Mouse (Mus musculus): Measurements from ENCODE around the gene Cd24a. TPM values are rescaled to one million over a fixed set of nuclear protein-coding genes. Genes with fewer than 3 reads are reported as not detected.

Cd24a gene
- polyA plus RNA-seq, 1 experiment from 2014 or later: 698 TPM

DNA sequence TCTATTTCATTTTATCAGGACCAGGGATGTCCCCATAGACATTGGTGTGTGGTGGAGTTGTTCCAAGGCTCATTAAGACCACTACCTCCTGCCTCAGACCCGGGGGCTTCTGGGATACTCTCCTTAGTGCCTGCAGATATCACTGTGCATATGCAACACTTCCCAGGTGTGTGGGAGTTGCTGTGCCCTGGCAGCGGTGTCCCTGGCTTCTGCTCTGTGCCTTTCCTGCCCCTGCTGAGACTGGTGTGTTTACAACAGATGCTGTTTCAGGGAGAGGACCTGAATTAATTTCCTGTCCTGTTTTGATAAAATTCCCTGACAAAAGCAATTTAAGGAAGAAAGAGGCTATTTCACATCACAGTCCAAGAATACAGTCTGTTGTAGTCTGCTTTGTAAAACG is 27.2 kb upstream of the Cd24a start:
- ATAC-seq (ENCODE audit: insufficient read depth, low FRiP score, low TSS enrichment): no peak
- Histone ChIP-seq H3K4me2 (ENCODE audit: low read depth) (no peak overlapping the region), H3K4me1 (ENCODE audit: control insufficient read depth, insufficient read depth, low read length) (no peaks in the 10 kb centered on the region), H3K9ac (ENCODE audit: low read length) (no peak overlapping the region), H3K27me3 (ENCODE audit: control insufficient read depth, insufficient read depth, low read length) (no peaks in the 10 kb centered on the region), H3K4me3 (ENCODE audit: low read depth, low read length) (no peak overlapping the region), H3K36me3 (ENCODE audit: control insufficient read depth, insufficient read depth, low read length) (no peaks in the 10 kb centered on the region), H3K9me3 (ENCODE audit: control insufficient read depth, low read length) (no peaks in the 10 kb centered on the region), H3K27ac (ENCODE audit: low read depth, low read length) (no peak overlapping the region)
- WGBS: 28% methylated on average over 3 of the region's 3 CpGs
- DNase-seq (ENCODE audit: low spot score): no peak

DNA sequence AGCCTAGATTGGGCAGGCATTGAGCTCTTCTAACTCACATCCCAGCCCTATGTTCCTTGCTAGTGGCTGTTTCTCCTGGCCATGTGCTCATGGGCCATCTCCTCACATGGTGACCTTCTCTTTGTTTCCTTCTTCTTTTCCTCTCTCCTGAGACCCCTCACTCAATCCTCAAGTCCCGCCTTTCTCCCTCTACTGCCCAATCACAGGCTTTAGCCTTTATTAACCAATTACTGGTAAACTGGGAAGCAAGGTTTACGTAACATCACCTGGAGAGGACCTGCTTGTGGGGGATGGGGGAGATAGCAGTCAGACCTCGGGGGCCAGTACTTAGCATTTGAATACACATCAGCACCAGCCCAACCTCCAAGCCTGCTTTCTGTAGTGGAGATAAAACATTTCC is 26.7 kb upstream of the Cd24a start:
- Histone ChIP-seq H3K4me2 (ENCODE audit: low read depth) (no peak overlapping the region), H3K4me1 (ENCODE audit: control insufficient read depth, insufficient read depth, low read length) (no peaks in the 10 kb centered on the region), H3K9me3 (ENCODE audit: control insufficient read depth, low read length) (no peaks in the 10 kb centered on the region), H3K36me3 (ENCODE audit: control insufficient read depth, insufficient read depth, low read length) (no peaks in the 10 kb centered on the region), H3K9ac (ENCODE audit: low read length) (no peak overlapping the region), H3K27ac (ENCODE audit: low read depth, low read length) (no peak overlapping the region), H3K27me3 (ENCODE audit: control insufficient read depth, insufficient read depth, low read length) (no peaks in the 10 kb centered on the region), H3K4me3 (ENCODE audit: low read depth, low read length) (no peak overlapping the region)
- no peak for ATAC-seq (ENCODE audit: insufficient read depth, low FRiP score, low TSS enrichment)
- 29% methylated on average over 3 of the region's 3 CpGs for WGBS
- DNase-seq (ENCODE audit: low spot score): no peak

DNA sequence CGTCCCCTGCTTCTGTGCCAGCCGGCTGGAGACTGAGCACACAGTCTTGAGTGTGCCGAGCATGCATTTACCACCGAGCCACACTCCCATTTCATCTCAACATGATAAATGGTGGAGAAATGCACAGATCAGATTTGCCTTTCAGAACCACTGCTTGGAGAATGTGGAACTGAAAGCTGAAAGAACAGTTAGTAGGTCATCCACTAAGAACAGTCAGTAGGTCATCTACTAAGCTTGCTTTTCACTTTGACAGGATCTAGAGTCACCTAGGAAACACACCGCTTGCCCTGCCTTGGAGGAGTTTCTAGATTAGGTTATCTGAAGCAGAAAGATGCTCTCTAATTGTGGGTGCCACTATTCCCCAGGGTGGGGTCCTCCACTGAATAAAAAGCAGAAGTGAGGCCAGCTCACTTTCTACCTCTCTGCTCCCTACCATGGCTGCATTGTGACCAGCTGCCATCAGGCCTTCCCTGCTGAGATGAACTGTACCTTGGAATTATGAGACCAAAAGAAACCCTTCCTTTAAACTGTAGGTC is 20.4 kb upstream of the Cd24a start:
- no peak overlapping the region for H3K4me3 ChIP-seq (ENCODE audit: low read depth, low read length)
- H3K27ac ChIP-seq (ENCODE audit: low read depth, low read length): no peak overlapping the region
- H3K9me3 ChIP-seq (ENCODE audit: control insufficient read depth, low read length): no peaks in the 10 kb centered on the region
- H3K27me3 ChIP-seq (ENCODE audit: control insufficient read depth, insufficient read depth, low read length): no peaks in the 10 kb centered on the region
- 94% methylated on average over 5 of the region's 5 CpGs for WGBS
- no peaks in the 10 kb centered on the region for H3K4me1 ChIP-seq (ENCODE audit: control insufficient read depth, insufficient read depth, low read length)
- no peaks in the 10 kb centered on the region for H3K36me3 ChIP-seq (ENCODE audit: control insufficient read depth, insufficient read depth, low read length)
- H3K9ac ChIP-seq (ENCODE audit: low read length): no peak overlapping the region
- no peak for DNase-seq (ENCODE audit: low spot score)
- ATAC-seq (ENCODE audit: insufficient read depth, low FRiP score, low TSS enrichment): no peak
- no peak overlapping the region for H3K4me2 ChIP-seq (ENCODE audit: low read depth)

DNA sequence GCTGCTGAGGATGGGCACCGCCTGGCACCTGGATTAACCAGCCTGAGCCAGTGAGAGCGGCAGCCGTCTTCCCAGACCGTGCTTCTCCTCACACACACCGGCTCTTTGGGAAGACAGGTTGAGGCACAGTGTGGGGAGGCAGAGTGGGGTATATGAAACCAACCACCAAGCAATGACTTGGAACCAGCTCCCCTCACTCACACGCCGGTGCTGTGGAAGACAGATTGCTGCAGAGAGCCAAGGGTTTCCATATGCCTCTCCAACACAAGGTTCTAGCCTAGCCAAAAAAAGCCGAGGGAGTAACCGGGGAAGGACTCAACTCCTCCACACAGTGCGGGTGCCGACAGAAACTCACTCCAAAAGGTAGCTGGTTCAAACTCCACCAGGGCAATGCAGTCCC is 18.8 kb upstream of the Cd24a start:
- Histone ChIP-seq H3K4me3 (ENCODE audit: low read depth, low read length) (no peak overlapping the region), H3K27ac (ENCODE audit: low read depth, low read length) (no peak overlapping the region), H3K9me3 (ENCODE audit: control insufficient read depth, low read length) (no peaks in the 10 kb centered on the region), H3K4me2 (ENCODE audit: low read depth) (no peak overlapping the region), H3K9ac (ENCODE audit: low read length) (no peak overlapping the region), H3K4me1 (ENCODE audit: control insufficient read depth, insufficient read depth, low read length) (no peaks in the 10 kb centered on the region), H3K27me3 (ENCODE audit: control insufficient read depth, insufficient read depth, low read length) (no peaks in the 10 kb centered on the region), H3K36me3 (ENCODE audit: control insufficient read depth, insufficient read depth, low read length) (no peaks in the 10 kb centered on the region)
- WGBS: 74% methylated on average over 11 of the region's 11 CpGs
- ATAC-seq (ENCODE audit: insufficient read depth, low FRiP score, low TSS enrichment) (no peak), DNase-seq (ENCODE audit: low spot score) (no peak)

DNA sequence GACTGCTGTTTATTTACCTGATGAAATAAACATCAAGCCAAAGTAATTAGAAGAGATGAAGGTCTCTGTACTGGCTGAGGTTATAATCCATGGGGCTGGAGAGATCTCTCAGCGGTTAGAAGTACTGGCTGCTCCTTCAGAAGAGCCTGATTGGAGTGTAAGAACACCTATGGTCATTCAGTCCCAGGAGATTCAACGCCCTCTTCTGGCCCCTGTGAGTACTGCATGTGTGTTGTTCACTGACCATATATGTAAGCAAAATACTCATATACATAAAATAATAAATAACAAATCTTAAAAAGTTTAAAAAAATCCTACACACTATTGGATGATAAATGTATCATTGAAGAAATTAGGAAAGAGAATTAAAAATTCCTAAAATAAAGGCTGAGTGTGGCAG is 17.3 kb upstream of the Cd24a start:
- H3K27me3 ChIP-seq (ENCODE audit: control insufficient read depth, insufficient read depth, low read length): no peaks in the 10 kb centered on the region
- no peak overlapping the region for H3K27ac ChIP-seq (ENCODE audit: low read depth, low read length)
- no peak overlapping the region for H3K4me2 ChIP-seq (ENCODE audit: low read depth)
- DNase-seq (ENCODE audit: low spot score) (no peak), ATAC-seq (ENCODE audit: insufficient read depth, low FRiP score, low TSS enrichment) (no peak)
- H3K4me3 ChIP-seq (ENCODE audit: low read depth, low read length): no peak overlapping the region
- no peak overlapping the region for H3K9ac ChIP-seq (ENCODE audit: low read length)
- no peaks in the 10 kb centered on the region for H3K4me1 ChIP-seq (ENCODE audit: control insufficient read depth, insufficient read depth, low read length)
- 39% methylated on average over 2 of the region's 2 CpGs for WGBS
- no peaks in the 10 kb centered on the region for H3K36me3 ChIP-seq (ENCODE audit: control insufficient read depth, insufficient read depth, low read length)
- no peaks in the 10 kb centered on the region for H3K9me3 ChIP-seq (ENCODE audit: control insufficient read depth, low read length)

DNA sequence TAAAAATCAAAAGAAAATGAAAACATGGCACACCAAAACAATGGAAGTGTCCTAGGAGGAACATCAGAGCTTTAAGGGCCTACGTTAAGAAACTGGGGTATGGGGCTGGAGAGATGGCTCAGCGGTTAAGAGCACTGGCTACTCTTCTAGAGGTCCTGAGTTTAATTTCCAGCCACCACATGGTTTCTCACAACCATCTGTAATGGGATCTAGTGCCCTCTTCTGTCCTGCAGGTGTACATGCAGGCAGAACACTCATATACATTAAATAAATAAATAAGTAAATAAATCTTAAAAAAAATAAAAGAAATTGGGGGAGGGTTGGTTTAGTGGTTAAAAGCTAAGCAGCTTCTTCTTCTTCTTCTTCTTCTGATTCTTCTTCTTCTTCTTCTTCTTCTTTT is 16.8 kb upstream of the Cd24a start:
- Histone ChIP-seq H3K27me3 (ENCODE audit: control insufficient read depth, insufficient read depth, low read length) (no peaks in the 10 kb centered on the region), H3K4me2 (ENCODE audit: low read depth) (no peak overlapping the region), H3K9ac (ENCODE audit: low read length) (no peak overlapping the region), H3K4me1 (ENCODE audit: control insufficient read depth, insufficient read depth, low read length) (no peaks in the 10 kb centered on the region), H3K36me3 (ENCODE audit: control insufficient read depth, insufficient read depth, low read length) (no peaks in the 10 kb centered on the region), H3K4me3 (ENCODE audit: low read depth, low read length) (no peak overlapping the region), H3K9me3 (ENCODE audit: control insufficient read depth, low read length) (no peaks in the 10 kb centered on the region), H3K27ac (ENCODE audit: low read depth, low read length) (no peak overlapping the region)
- ATAC-seq (ENCODE audit: insufficient read depth, low FRiP score, low TSS enrichment): no peak
- no peak for DNase-seq (ENCODE audit: low spot score)
- 88% methylated on average over 2 of the region's 2 CpGs for WGBS

DNA sequence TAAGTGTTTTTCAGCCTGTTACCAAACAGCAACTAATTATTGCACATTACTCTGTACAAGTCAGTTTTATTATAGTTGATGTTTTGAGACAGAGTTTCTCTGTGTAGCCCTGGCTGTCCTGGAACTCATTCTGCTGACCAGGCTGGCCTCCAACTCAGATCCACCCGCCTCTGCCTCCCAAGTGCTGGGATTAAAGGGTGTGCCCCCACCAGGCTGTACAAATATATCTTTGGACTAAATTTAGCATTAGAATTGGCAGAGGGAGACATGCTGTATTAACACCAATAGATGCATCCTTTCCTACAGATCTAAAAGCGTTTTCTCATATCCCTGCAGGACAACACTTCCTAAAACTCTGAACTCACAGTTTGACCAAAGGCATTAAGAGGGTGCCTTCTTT is 3.7 kb upstream of the Cd24a start:
- no peak overlapping the region for H3K27ac ChIP-seq (ENCODE audit: low read depth, low read length)
- H3K4me2 ChIP-seq (ENCODE audit: low read depth): no peak overlapping the region
- no peaks in the 10 kb centered on the region for H3K36me3 ChIP-seq (ENCODE audit: control insufficient read depth, insufficient read depth, low read length)
- H3K9me3 ChIP-seq (ENCODE audit: control insufficient read depth, low read length): no peaks in the 10 kb centered on the region
- no peak overlapping the region for H3K9ac ChIP-seq (ENCODE audit: low read length)
- peaks cover 4% of the 10 kb centered on the region; the same call in 1 of the 2 replicates for H3K4me1 ChIP-seq (ENCODE audit: control insufficient read depth, insufficient read depth, low read length)
- WGBS: 87% methylated on average over 2 of the region's 2 CpGs
- DNase-seq (ENCODE audit: low spot score) (no peak), ATAC-seq (ENCODE audit: insufficient read depth, low FRiP score, low TSS enrichment) (no peak)
- H3K27me3 ChIP-seq (ENCODE audit: control insufficient read depth, insufficient read depth, low read length): no peaks in the 10 kb centered on the region
- no peak overlapping the region for H3K4me3 ChIP-seq (ENCODE audit: low read depth, low read length)

DNA sequence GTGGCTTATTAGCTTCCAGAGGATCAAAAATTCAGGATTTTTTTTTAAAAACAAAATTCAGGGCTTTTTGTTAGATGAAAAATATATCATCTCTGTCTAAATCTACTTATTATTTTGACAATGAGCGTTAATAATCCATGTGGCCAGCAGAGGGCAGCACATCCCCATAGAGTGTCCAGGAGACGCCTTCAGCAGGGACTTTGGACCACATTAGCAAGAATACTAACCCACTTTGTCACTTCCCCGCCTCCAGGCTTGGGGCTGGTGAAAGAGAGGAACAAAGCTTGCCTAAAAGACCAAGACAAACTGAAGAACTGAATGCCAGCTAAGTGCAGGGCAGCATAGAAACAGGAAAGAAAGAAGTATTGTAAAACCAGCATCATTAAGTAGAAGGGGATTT is 3.1 kb upstream of the Cd24a start:
- WGBS: 5% methylated on average over 3 of the region's 3 CpGs

DNA sequence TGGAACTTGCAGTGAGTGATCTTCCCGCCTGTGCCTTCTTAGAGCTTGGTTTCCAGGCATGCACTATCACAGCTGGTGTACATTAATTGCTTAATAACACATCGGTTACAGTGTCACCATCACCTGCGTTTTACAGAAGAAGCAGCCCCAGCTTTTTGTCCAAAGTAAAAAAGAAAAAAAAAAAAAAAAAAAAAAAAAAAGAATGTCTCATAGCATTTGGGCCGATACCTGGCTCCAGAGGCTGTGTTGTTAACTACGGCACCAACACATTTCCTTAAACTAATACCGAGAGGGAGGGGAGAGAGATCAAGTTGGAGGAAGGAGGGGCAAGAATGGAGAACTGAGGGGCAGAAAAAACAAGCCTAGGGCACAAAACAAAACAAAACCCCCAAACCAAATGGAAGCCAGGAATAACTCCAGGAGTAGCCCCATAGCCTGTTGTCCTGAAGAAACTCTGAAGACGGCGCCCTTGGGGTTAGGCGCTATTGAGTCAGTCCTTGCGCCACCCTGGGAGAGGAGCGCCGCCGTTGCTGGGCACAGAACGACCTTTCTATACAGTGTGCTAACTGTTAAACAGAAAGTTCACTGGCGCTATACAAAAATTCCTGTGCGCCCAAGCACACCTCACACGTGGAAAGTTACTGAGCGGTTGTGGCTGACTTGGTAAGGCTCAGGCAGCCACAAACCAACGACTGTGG is 636 bp upstream of the Cd24a start:
- 0 out of 2 replicates have a peak overlapping the region, but pooled peaks have one; percentile 35 for H3K27ac ChIP-seq (ENCODE audit: low read depth, low read length)
- peaks cover 4% of the 10 kb centered on the region; the same call in 1 of the 2 replicates for H3K4me1 ChIP-seq (ENCODE audit: control insufficient read depth, insufficient read depth, low read length)
- WGBS: 18% methylated on average over 19 of the region's 19 CpGs
- peak overlapping the region; percentile 85 for H3K4me2 ChIP-seq (ENCODE audit: low read depth)
- H3K9me3 ChIP-seq (ENCODE audit: control insufficient read depth, low read length): no peaks in the 10 kb centered on the region
- peak overlapping the region; percentile 98 for H3K9ac ChIP-seq (ENCODE audit: low read length)
- H3K27me3 ChIP-seq (ENCODE audit: control insufficient read depth, insufficient read depth, low read length): no peaks in the 10 kb centered on the region
- H3K36me3 ChIP-seq (ENCODE audit: control insufficient read depth, insufficient read depth, low read length): 0 out of 2 replicates have a peak, but pooled peaks cover 2% of the 10 kb centered on the region
- H3K4me3 ChIP-seq (ENCODE audit: low read depth, low read length): peak overlapping the region; percentile 88
- DNase-seq (ENCODE audit: low spot score): peak; percentile 63
- no peak for ATAC-seq (ENCODE audit: insufficient read depth, low FRiP score, low TSS enrichment)

More for the DNA sequence above, 3.1 kb upstream of the Cd24a start:
- Histone ChIP-seq H3K4me1 (ENCODE audit: control insufficient read depth, insufficient read depth, low read length) (peaks cover 4% of the 10 kb centered on the region; the same call in 1 of the 2 replicates), H3K27me3 (ENCODE audit: control insufficient read depth, insufficient read depth, low read length) (no peaks in the 10 kb centered on the region), H3K4me2 (ENCODE audit: low read depth) (no peak overlapping the region), H3K36me3 (ENCODE audit: control insufficient read depth, insufficient read depth, low read length) (no peaks in the 10 kb centered on the region), H3K4me3 (ENCODE audit: low read depth, low read length) (no peak overlapping the region), H3K9ac (ENCODE audit: low read length) (no peak overlapping the region), H3K27ac (ENCODE audit: low read depth, low read length) (no peak overlapping the region), H3K9me3 (ENCODE audit: control insufficient read depth, low read length) (no peaks in the 10 kb centered on the region)
- ATAC-seq (ENCODE audit: insufficient read depth, low FRiP score, low TSS enrichment) (no peak), DNase-seq (ENCODE audit: low spot score) (peak; percentile 82)
